Mouse (Mus musculus) bone marrow, adult 2 months (tissue): Measurements from ENCODE around the gene 3110082J24Rik.

ENCODE experiments used
- CTCF ChIP-seq: fragments of 200-500 bp; IDR thresholded peaks from 2 replicates; pipeline ENCODE4 v1.5.1; 2011; ENCODE audit warnings: low read length, control low read depth; ENCODE audit not compliant: control insufficient read depth, insufficient read depth
- POLR2A ChIP-seq: fragments of 200-500 bp; IDR thresholded peaks from 2 replicates; pipeline ENCODE4 v1.6.1; 2011; ENCODE audit warnings: low read depth, mild to moderate bottlenecking, control low read depth, low read length, borderline replicate concordance; ENCODE audit not compliant: control insufficient read depth

DNA sequence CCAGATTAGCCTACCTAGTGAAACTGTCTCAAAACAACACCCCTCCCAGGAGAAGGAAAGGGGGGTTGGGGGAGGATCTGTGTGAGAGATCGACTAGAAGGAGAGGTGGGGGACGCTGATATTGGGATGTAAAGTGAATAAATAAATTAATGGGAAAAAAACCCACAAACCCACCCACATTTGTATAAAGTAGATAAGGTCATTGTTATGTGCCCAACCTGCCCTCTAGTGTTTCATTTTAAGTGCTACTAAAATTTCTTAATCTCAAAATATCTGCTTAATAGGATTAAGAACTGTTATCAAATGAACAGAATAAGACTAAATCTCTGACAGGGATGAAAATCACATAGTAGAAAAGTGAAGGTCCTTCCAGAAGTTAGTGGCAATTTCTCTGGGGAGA is 11.5 kb downstream of the 3110082J24Rik start:
- no peak for TF ChIP-seq POLR2A
- TF ChIP-seq CTCF, result no peak
